Mouse (Mus musculus) mouse trophoblast stem cell (cell line): ENCODE measurements around the gene Synpo2l.
"Not testable (repeated sequence)": the region's sequence is repeated elsewhere in the genome, so short reads cannot be mapped to it uniquely, and the experiment has no call there.

Experiments used
- in situ Hi-C, 2 experiments: fragments of 300-500 bp; cut with MseI, MboI; formaldehyde crosslinking; loops; 2 replicates in 1 of 2; 3 replicates in 1 of 2; pipeline ENCODE4 v1.15.1; 2025

Synpo2l gene

GRCm38 (mm10) chr14:20668154-20668810 lies at the start of gene Synpo2l:
Synpo2l (minus strand) TSS chr14:20668354.
- in situ Hi-C loops, result no loop called here

- in situ Hi-C loops, result no loop called here
Measured at GRCm38 (mm10) chr14:20713832-20714231, 45.7 kb upstream of the Synpo2l start.

- in situ Hi-C loops, result no loop called here
Measured at GRCm38 (mm10) chr14:20708239-20708638, 40.1 kb upstream of the Synpo2l start.

- in situ Hi-C loops, result no loop called here
Measured at GRCm38 (mm10) chr14:20707201-20708190, 39.3 kb upstream of the Synpo2l start, which contains the start of gene Zswim8. Zswim8 (plus strand) TSS chr14:20707552.

- in situ Hi-C loops, result not testable (repeated sequence)
Measured at GRCm38 (mm10) chr14:20703461-20703860, 35.3 kb upstream of the Synpo2l start.

- in situ Hi-C loops, result no loop called here
Measured at GRCm38 (mm10) chr14:20702741-20703381, 34.7 kb upstream of the Synpo2l start, which contains the start of gene Chchd1. Chchd1 (plus strand) TSS chr14:20703006.

- in situ Hi-C loops, result no loop called here
Measured at GRCm38 (mm10) chr14:20702096-20702740, 34.1 kb upstream of the Synpo2l start.

- in situ Hi-C loops, result no loop called here
Measured at GRCm38 (mm10) chr14:20701554-20701953, 33.4 kb upstream of the Synpo2l start.

- in situ Hi-C loops, result no loop called here
Measured at GRCm38 (mm10) chr14:20700362-20700761, 32.2 kb upstream of the Synpo2l start.

- in situ Hi-C loops, result no loop called here
Measured at GRCm38 (mm10) chr14:20698515-20698914, 30.4 kb upstream of the Synpo2l start.

- in situ Hi-C loops, result no loop called here
Measured at GRCm38 (mm10) chr14:20696986-20697385, 28.8 kb upstream of the Synpo2l start.

GRCm38 (mm10) chr14:20695761-20696520 lies 27.8 kb upstream of the Synpo2l start:
- in situ Hi-C loops, result no loop called here

- in situ Hi-C loops, result no loop called here
Measured at GRCm38 (mm10) chr14:20694884-20695760, 27.0 kb upstream of the Synpo2l start, which contains the start of gene Fut11. Fut11 (plus strand) TSS chr14:20694968.

- in situ Hi-C loops, result no loop called here
Measured at GRCm38 (mm10) chr14:20694185-20694883, 26.2 kb upstream of the Synpo2l start.

GRCm38 (mm10) chr14:20693589-20694101 lies 25.5 kb upstream of the Synpo2l start:
- in situ Hi-C loops, result no loop called here

- in situ Hi-C loops, result no loop called here
Measured at GRCm38 (mm10) chr14:20691772-20692171, 23.6 kb upstream of the Synpo2l start.

GRCm38 (mm10) chr14:20689009-20689408 lies 20.9 kb upstream of the Synpo2l start:
- in situ Hi-C loops, result no loop called here

GRCm38 (mm10) chr14:20686576-20686975 lies 18.4 kb upstream of the Synpo2l start:
- in situ Hi-C loops, result no loop called here

- in situ Hi-C loops, result no loop called here
Measured at GRCm38 (mm10) chr14:20682498-20682897, 14.3 kb upstream of the Synpo2l start.
